ENCODE assay signal across 21 mouse cellular contexts in the genomic region with DNA sequence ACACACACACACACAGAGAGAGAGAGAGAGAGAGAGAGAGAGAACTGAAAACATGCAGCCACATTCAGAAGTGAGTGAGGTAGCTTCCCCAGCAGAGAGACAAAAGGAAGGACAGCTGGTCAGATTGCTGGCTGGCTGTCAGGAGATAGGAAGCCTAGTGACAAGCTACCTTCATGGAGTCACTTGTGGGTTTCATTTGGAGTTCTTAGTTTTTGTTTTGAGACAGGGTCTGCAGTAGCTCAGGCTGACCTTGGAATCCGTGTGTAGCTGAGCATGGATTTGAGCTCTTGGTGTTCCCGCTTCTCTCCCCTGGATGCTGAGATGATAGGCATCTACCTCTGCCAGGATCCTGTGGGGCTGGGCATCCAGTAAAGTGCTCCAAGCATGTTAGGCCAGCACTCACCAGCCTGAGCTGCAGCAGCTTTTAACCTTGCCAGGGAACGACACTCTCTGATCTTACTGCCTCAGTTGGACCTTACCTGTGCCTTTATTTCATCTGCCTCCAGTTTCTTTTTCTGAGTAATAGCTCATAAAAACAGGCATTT. TPM values are rescaled to one million over a fixed set of nuclear protein-coding genes. Genes with fewer than 3 reads are reported as not detected.
DNase-seq lines count a peak whose midpoint lies in the region; ATAC-seq and TF ChIP-seq lines count a peak whose summit lies in the region.
"Had no signal": no experiment of that assay in that cellular context is flagged by ENCODE, and none has a peak within 500 bp of the region (broad histone marks: within the 10 kb centered on the region; RNA-seq: fewer than 3 reads in every experiment).

No protein-coding gene starts in this region.

- TF ChIP-seq CTCF in layer of hippocampus, adult 2 months (conservative IDR thresholded peaks at IDR 0.05): no peak

- ATAC-seq in cerebellum, adult (ENCODE audit: insufficient number of reproducible peaks, low FRiP score, low TSS enrichment): no peak
- ATAC-seq: forebrain, embryonic 13.5 days; intestine, embryonic 15.5 days had no signal

- H3K27ac ChIP-seq in layer of hippocampus, adult 2 months: peak overlapping the region; percentile 23; the same call in 1 of the 2 replicates
- H3K27ac ChIP-seq: embryonic facial prominence, embryonic 13.5 days; forebrain, embryonic 13.5 days; gastrocnemius, adult 2 months; heart, embryonic 10.5 days; hindbrain, embryonic 13.5 days; intestine, embryonic 15.5 days had no signal

- H3K4me3 ChIP-seq in layer of hippocampus, adult 2 months: no peak overlapping the region
- H3K4me3 ChIP-seq: embryonic facial prominence, embryonic 13.5 days; forebrain, embryonic 13.5 days; gastrocnemius, adult 2 months; heart, embryonic 10.5 days; hindbrain, embryonic 13.5 days; intestine, embryonic 15.5 days had no signal

- DNase-seq in cerebellum, adult 18-20 months: peak; percentile 60
- DNase-seq in layer of hippocampus, adult 2 months (ENCODE audit: low spot score in 2 of 2): no peak
- no peak for DNase-seq in layer of hippocampus, adult 9-11 months
- peak; percentile 49 for DNase-seq in cerebellum, adult 8-10 months
- DNase-seq in cerebellum, postnatal 14 days: peak; percentile 71 to 76
- no peak for DNase-seq in spleen, postnatal 10 days (ENCODE audit: low spot score in 2 of 2)
- no peak for DNase-seq in kidney, adult 11 months
- DNase-seq: adrenal gland, postnatal 10 days; gastrocnemius, adult 2 months; gastrocnemius, postnatal 36 days; heart, adult 11 months; heart, postnatal 10 days; heart, postnatal 4 days; kidney, adult 2 months had no signal

RNA-seq across cellular contexts. Expression of gene Cipc, which starts 14.0 kb away (rescaled TPM):
- 10 to 100 TPM; 73.4 to 83.6 TPM for total RNA-seq in layer of hippocampus, adult 2 months (2021)

RNA-seq across cellular contexts. Expression of gene Zdhhc22, which starts 29.4 kb away (rescaled TPM):
- 1 to 10 TPM; 8.6 to 9.0 TPM for total RNA-seq in layer of hippocampus, adult 2 months (2021)
- total RNA-seq: gastrocnemius, adult 2 months; gastrocnemius, postnatal 36 days; heart, postnatal 10 days; heart, postnatal 4 days; MEL had no signal

Comparison
In these comparisons a context has a peak if more than half of its experiments do, and no peak if none do; other contexts are left out.
1. DNase-seq: peak in cerebellum, adult 18-20 months (2 of 2), cerebellum, adult 8-10 months (single experiment) and cerebellum, postnatal 14 days (2 of 2); none in layer of hippocampus, adult 2 months (0 of 2), layer of hippocampus, adult 9-11 months (single experiment), spleen, postnatal 10 days (0 of 2) and kidney, adult 11 months (single experiment).